Mouse (Mus musculus): Measurements from ENCODE around the gene Trim24.

DNA sequence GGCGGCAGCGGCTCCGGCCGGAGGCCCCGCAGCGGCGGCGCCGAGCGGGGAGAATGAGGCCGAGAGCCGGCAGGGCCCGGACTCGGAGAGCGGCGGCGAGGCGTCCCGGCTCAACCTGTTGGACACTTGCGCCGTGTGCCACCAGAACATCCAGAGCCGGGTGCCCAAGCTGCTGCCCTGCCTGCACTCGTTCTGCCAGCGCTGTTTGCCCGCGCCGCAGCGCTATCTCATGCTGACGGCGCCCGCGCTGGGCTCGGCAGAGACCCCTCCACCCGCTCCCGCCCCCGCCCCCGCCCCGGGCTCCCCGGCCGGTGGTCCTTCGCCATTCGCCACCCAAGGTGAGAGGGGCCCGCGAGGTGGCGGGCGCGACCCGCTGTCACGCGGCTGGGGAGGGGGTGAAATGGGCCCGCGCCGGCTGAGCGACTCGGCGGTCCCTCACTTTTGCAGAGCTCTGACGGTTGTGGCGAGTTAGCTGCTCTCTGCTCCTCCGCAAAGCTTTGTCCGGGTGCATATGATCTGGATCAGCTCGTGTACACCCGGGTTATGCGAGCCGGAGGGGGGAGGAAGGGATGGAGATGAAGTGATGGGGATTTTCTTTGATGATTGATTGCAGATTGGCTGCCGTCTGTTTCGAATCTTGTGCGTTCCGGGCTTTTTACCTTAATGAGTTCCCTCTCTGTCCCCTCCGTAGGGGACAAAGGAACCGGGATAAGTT lies 683 bp downstream of the Trim24 start:
- no peak for TF ChIP-seq POLR2A (IDR thresholded peaks at IDR 0.05; ENCODE audit: extremely low read depth, insufficient read depth, low read length)
- no peak for TF ChIP-seq CTCF (IDR thresholded peaks at IDR 0.05; ENCODE audit: extremely low read depth, insufficient read depth, low read length)
